Mouse (Mus musculus) ZHBTc4 (cell line): Measurements from ENCODE around the gene Paxip1.

Experiments
- DNase-seq: peaks from one replicate; pipeline ENCODE4 v3.0.0-alpha.2; 2011; ENCODE audit warnings: low read depth, low spot score

Gene Paxip1

DNA sequence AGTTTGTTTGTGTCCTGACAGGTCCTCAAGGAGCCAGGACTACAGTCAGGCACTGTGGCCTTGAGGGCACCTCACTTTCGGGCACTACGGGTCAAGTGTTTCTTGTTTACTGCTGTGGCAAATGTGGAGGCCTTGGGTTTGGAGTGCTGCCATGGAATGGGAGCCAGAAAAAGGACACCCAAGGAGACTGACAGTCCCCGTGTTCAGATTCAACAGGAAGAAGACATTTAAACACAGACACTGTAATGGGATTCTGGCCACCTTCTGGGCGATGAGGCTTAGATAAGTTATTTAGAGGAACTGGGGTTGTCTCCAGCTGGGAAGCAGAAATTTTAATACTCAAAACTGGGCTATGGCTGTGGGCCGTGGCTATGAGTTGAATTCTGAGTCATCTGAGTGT lies 60.8 kb downstream of the Paxip1 start:
- DNase-seq: no peak

DNA sequence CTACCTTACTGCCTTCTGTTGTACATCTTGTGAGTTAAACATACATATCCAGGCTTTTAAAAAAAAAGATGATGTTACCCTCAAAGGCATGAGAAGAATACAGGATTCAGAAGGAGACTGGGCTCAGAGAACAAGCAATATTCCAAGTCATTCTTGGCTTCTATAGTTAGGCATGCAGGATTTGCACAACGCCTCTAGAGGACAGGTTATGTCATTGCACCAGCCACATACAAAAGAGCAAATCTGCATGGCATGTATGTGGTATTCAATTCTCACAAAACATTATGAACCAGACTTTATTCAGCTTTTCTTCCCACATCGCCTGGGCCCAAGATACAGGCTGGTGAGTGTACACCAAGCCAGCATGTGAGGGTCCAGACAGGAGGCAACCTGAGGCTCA lies 67.0 kb downstream of the Paxip1 start:
- peak; percentile 15 for DNase-seq

DNA sequence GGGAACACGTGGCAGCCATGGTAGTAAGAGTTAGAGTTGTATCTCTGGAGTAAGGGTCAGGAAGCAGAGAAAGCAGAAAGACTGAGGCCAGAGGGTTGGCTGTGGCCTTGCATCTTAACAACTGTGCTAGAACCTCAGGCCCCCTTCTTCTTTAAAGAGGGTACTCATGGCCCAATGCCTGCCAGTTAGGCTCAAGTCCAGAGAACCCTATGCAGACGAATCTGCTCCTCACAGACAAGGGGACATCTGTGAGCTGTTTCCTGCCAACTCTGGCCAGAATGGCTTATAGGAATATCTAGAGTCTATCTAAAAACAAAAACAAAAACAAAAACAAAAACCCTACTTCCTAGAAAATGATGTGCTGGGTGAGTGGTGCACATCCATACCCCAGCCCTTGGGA lies 72.2 kb downstream of the Paxip1 start:
- no peak for DNase-seq

DNA sequence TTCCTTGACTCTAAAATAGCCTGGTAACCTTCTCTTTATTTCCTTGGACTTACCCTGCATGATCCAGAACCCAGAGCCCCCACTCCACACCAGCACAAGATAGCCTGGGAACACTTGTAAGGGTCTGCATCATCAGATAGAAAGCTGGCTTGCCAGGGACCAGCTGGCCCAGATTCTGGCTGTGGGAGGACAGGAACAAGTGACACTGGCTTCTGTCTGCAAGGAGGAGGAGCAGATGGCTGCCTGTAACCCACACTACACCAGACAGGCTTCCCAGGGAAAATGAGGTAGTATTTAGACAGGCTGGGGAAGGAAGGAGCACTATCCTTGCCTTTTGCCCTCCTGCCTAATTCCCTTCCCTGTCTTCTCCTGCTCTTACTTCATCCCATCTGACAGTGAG lies 74.2 kb downstream of the Paxip1 start:
- no peak for DNase-seq

DNA sequence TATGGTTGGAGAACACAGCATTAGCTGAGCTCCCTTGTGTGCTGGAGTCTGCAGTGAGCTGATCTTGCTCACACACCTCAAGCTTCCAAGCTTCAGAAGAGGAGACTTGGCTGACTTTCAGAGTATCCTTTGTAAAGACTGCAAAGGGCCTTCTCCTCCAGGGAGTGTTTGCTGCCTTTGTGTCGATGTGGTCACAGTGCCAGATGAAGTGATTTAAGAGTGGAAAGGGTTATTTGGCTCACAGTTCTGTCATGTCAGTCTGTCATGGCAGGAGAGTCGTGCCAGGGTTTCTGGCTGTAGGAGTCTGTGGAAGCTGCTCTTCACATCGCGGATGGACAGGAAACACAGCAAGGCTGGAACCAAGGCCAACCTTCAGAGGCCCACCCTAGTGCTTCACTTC lies 75.5 kb downstream of the Paxip1 start:
- no peak for DNase-seq

DNA sequence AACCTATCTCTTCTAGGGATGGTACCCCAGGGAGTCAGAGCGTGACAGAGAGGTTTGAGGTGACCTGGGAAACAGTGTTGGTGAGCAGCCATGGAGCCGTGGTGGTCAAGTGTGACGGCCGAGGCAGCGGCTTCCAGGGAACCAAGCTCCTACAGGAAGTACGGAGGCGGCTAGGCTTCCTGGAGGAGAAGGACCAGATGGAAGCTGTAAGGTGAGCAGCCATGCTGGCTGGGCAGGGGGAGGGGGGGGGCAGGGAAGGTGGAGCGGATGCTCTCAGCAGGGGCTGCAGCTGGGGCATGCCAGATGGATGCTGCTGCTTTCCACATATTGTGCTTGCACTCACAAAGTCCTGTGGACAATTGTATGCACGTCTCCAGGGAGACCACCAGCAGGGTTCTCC lies 77.1 kb downstream of the Paxip1 start:
- DNase-seq: no peak

DNA sequence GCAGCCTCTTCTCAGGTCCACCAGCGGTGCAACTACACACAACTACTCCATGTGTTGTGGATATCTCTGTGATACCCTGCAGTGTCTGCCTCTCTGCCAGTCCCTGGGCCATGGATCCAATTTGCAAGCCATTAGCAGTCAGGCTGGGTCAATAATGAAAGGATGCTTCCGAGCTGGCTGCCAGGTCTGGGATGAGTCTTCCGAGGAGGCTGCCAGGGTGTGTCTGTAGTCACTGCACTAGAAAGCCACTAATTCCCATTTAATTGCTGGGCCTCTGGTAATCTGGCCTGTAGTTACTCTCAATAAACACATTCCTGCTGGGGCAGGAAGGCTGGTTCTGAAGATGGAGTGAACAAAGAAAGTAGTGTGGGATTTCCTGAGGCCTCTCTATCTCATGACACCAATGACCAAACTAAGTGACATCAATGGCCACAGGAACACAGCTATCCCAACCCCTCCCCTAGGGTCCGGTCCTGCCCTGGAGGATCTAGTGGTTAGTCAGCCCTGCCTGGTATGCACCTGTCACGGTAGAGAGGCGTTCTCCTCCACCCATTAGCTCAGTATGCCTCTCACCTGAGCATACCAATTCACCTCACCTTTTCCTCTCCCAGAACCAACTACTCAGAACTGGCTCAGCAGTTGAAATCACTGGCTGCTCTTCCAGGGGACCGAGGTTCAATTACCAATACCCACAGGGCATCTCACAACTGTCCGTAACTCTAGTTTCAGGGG lies 79.9 kb downstream of the Paxip1 start:
- peak; percentile 9 for DNase-seq

DNA sequence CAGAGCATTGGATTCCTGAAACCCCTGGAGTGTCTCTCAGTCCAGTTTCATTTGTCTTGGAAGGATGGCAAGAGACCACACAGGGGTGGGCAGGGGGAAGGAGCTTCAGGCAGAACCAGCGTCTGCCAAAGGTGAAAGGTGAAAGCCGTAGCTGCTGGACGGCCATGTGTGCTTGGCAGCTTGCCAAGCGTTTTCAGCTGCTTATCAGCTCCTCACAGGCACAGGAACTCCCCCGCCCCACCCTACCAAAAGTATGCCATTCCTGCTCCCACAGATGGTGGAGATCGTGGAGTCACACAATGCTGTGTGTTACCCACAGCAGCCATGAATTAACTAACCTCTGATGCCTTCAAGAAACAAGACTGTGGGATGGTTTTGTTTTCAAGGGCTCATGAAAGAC lies 83.3 kb downstream of the Paxip1 start:
- DNase-seq: peak; percentile 79

DNA sequence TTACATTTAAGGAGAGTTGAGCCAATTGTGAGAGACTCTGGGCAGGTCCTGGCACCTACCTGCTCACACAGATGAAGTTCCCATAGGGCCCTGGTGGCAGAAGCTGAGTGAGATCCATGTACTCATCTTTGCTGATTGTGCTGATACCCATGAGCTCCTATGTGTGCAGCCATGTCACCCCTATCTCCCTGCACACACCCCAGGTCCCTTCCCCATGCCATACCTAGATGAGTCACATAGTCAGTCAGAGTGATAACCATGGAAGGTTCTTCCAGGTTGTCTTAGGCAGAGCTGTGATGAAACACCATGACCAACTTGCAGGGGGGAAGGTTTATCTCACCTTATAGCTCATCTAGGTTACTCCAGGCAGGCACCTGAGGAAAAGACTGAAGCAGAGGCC lies 84.2 kb downstream of the Paxip1 start:
- no peak for DNase-seq

DNA sequence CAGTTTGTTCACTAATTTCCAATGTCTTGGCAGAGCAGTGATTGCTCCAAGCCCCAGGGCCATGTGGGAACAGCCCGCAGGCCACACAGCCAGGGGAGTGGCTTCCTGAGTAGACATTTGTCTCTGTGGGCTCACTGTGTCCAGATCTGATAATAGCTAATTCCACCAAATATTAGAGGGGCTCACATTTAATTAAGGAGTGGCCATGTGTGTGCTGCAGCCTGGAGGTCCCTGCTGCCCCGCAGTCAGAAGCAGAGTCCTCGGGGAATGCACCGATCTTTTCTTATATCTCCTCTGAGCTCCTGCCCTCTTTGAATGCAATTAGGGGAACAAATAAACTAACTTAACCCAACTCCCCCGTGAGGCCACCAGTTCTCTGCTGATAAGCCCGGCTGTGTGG lies 84.9 kb downstream of the Paxip1 start:
- no peak for DNase-seq

DNA sequence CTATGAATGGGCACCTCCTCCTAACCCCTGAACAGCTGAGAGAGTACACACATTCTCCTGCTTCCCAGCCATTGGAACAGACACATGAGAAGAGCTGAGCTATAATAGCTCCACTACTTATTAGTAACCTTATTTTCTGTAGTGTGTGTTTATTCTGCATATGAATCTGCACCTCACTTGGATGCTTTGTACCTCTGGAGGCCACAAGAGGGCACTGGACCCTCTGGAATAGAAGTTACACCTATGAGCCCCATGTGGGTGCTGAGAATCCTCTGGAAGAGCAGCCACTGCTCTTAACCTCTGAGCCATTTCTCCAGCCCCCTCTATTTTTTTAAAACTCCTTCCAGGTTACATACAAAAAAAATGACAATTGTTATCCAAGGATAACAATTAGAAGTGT lies 86.5 kb downstream of the Paxip1 start:
- DNase-seq: no peak

DNA sequence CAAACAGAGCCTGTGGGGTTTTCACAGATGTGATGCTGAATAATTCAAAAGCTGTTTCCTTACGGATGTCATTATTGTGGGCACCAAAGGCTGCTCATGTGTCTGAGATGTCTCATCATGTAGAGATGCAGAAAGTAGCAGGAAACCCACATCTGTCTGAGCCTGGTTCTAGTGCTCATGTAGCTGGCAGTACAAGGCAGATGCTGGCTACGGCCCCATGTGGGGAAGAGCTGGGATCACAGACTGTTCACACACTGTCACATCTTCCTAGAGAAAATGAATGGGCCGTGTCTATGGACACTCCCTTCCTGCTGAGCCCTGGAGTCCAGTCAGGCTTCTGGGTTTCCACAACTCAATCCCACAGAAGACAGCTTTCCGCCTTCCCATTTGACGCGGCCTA lies 89.0 kb downstream of the Paxip1 start:
- no peak for DNase-seq
